Mouse (Mus musculus): ENCODE data around the gene Scgb1b20. TPM values are rescaled to one million over a fixed set of nuclear protein-coding genes. Genes with fewer than 3 reads are reported as not detected.
"Not testable (repeated sequence)": the region's sequence is repeated elsewhere in the genome, so short reads cannot be mapped to it uniquely, and the experiment has no call there.

The Scgb1b20 gene
- polyA plus RNA-seq (2015; fragmentation: Nextera tagmentation; extraction: Ambion mirVana) = not detected in 2 replicates

DNA sequence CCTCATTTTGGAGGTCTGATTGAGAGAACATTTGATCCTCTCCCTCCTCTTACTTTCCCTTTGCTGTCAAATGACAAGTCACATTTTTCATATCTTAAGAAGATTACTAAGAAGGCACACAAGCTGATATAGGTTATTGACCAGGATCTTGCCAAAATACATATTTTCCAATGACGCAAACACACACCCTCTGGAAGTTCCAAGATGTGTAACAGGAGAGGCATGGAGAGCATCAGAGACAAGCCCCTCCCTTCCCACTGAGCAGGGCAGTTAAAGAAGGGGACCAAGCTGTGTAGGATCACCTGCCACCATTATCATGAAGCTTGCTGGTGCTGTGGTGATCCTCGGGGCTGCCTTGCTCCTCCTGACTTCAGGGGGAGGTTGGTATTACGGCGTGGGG, at the start of gene Scgb1b20:
Gene Scgb1b20 (plus strand): TSS at position 301 of the 400 bp plus-strand sequence.
- WGBS = 82% methylated on average over 4 of the region's 4 CpGs
- not testable (repeated sequence) for ATAC-seq (replicated peaks; ENCODE audit: low FRiP score)

DNA sequence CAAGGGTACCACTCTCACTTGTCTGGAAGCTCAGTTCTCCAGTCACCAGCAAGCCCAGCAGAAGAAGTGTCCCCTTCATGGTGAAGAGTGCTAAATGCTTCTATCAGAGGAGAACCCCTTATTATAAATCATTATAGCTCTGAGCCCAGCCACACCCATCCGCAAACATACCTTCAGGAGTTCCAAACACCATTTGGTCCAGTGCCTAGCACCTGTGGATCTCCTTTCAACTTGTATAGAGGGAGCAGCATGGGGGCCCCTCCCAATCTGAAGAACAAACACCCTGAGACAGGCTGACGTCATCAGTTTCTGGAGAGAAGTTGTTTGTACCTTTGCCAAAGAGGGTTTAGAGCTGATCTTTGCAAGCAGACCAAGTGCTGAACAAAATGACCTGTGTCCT, 6.8 kb upstream of the Scgb1b20 start, which contains the start of gene Scgb2b20:
Gene Scgb2b20 (minus strand): TSS at position 101 of the 400 bp plus-strand sequence.
- not testable (repeated sequence) for H3K9ac ChIP-seq; H3K4me1 ChIP-seq; H3K36me3 ChIP-seq; H3K9me3 ChIP-seq (replicated peaks); H3K27ac ChIP-seq; H3K4me3 ChIP-seq (replicated peaks); H3K27me3 ChIP-seq; H3K4me2 ChIP-seq; ATAC-seq (replicated peaks; ENCODE audit: low FRiP score)
- 86% methylated on average over 2 of the region's 2 CpGs for WGBS

More for the DNA sequence above, at the start of gene Scgb1b20:
- H3K27ac ChIP-seq; H3K4me2 ChIP-seq; H3K36me3 ChIP-seq; H3K27me3 ChIP-seq; H3K9me3 ChIP-seq (replicated peaks); H3K4me1 ChIP-seq; H3K9ac ChIP-seq; H3K4me3 ChIP-seq (replicated peaks): not testable (repeated sequence)

DNA sequence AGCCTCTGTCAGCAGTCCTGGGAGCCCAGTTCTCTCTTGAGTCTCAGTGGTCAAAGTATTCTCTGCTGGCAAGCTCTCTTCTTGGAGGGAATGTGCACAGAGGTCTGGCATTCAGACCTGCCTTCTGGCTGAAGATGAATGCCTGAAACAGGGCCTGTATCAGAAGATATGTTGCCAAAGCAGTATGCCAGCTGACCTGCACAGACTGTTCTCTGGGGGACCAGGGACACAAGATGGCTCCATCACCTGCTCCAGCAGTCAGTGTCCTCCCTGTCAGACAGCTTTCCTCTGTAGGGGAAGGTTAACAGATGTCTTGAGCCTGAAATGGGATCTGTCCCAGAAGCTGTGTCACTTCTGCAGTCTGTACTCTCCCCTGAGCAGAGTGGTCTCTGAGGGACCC, 26.7 kb downstream of the Scgb1b20 start:
- ATAC-seq (replicated peaks; ENCODE audit: low FRiP score); H3K36me3 ChIP-seq; H3K4me2 ChIP-seq; H3K9ac ChIP-seq; H3K4me1 ChIP-seq; H3K9me3 ChIP-seq (replicated peaks); H3K27ac ChIP-seq; H3K4me3 ChIP-seq (replicated peaks); H3K27me3 ChIP-seq: not testable (repeated sequence)

DNA sequence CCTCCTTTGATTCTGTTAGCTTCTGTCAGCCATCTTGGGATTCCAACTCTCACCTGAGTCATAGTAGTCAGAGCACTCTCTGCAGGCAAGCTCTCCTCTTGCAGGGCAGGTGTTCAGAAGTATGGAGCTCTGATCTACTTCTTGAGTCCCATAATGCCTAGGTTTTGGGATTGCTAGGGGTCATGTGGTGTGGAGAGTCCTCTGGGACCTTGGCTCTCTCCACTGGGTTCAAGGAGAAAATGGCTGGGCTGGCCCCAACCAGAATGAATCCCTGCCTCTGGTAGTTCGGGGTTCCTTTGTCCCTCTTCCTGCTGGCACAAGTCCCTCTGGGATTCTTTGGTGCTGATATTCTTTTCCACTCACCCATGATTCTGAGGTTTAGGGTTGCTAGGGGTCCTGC, 28.6 kb downstream of the Scgb1b20 start:
- WGBS = 86% methylated on average over 1 of the region's 1 CpGs
- Histone ChIP-seq H3K4me1 (no peaks in the 10 kb centered on the region), H3K9me3 (replicated peaks) (peaks cover 6% of the 10 kb centered on the region; the same call in 1 of the 2 replicates)

DNA sequence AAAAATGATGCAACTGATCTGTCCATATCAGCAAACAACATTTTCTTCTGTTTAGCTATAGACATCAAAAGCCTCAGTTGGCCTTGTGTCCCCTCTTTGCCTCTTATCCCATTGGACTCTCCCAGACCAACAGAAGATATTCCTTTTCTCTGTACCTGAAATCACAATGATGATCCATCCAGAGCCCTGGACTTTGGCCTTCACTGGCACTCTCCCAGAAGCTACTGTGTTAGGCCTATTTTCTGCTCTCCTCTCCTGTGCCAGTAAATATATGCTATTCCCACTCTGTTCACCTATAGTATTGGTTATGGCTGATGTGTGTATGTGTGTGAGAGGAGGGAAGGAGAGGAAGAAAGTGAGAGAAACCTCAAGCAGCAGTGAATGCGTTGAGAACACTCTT, 36.6 kb downstream of the Scgb1b20 start:
- not testable (repeated sequence) for H3K4me3 ChIP-seq (replicated peaks); H3K27me3 ChIP-seq; H3K36me3 ChIP-seq; H3K4me1 ChIP-seq; H3K27ac ChIP-seq; ATAC-seq (replicated peaks; ENCODE audit: low FRiP score); H3K4me2 ChIP-seq; H3K9ac ChIP-seq; H3K9me3 ChIP-seq (replicated peaks)
- whole genome bisulfite sequencing = 52% methylated on average over 1 of the region's 1 CpGs

More for the DNA sequence above, 28.6 kb downstream of the Scgb1b20 start:
- Histone ChIP-seq H3K36me3 (no peaks in the 10 kb centered on the region), H3K4me2 (no peak overlapping the region), H3K4me3 (replicated peaks) (no peak overlapping the region), H3K27me3 (no peaks in the 10 kb centered on the region), H3K27ac (no peak overlapping the region), H3K9ac (no peak overlapping the region)
- no peak for ATAC-seq (replicated peaks; ENCODE audit: low FRiP score)

Other genes starting within 250 kb of the Scgb1b20 start
- not detected in 2 replicates for gene Scgb2b18, start 199.4 kb upstream of the Scgb1b20 start, polyA plus RNA-seq (2015; fragmentation: Nextera tagmentation; extraction: Ambion mirVana)
- gene Scgb1b18, start 187.7 kb upstream of the Scgb1b20 start, polyA plus RNA-seq (2015; fragmentation: Nextera tagmentation; extraction: Ambion mirVana) = not detected in 2 replicates
- not detected in 2 replicates for gene Scgb2b19, start 92.9 kb upstream of the Scgb1b20 start, polyA plus RNA-seq (2015; fragmentation: Nextera tagmentation; extraction: Ambion mirVana)
- gene Scgb1b19, start 85.9 kb upstream of the Scgb1b20 start, polyA plus RNA-seq (2015; fragmentation: Nextera tagmentation; extraction: Ambion mirVana) = not detected in 2 replicates
- gene Scgb2b20, start 6.9 kb upstream of the Scgb1b20 start, polyA plus RNA-seq (2015; fragmentation: Nextera tagmentation; extraction: Ambion mirVana) = not detected in 2 replicates
- not detected in 2 replicates for gene Scgb2b21, start 147.2 kb downstream of the Scgb1b20 start, polyA plus RNA-seq (2015; fragmentation: Nextera tagmentation; extraction: Ambion mirVana)

All from kidney, embryonic 15.5 days (tissue).